ENCODE assay signal across 9 mouse cellular contexts in genomic region chr1:24302674-24303073, GRCm38 (mm10).
A peak's percentile ranks its signal among the peaks of the same experiment; 100 is the strongest.
DNase-seq lines count a peak whose midpoint lies in the region; ATAC-seq and TF ChIP-seq lines count a peak whose summit lies in the region.
"Had no signal": no experiment of that assay in that cellular context is flagged by ENCODE, and none has a peak within 500 bp of the region (broad histone marks: within the 10 kb centered on the region; RNA-seq: fewer than 3 reads in every experiment).

No protein-coding gene starts in this region.

- no peak overlapping the region for H3K4me3 ChIP-seq in spleen, adult 2 months (ENCODE audit: extremely low read depth, insufficient read depth, insufficient read length)
- H3K4me3 ChIP-seq in forebrain, embryonic 15.5 days: no peak overlapping the region
- H3K4me3 ChIP-seq in limb, embryonic 11.5 days (ENCODE audit: low read depth, low read length): no peak overlapping the region
- H3K4me3 ChIP-seq in neural tube, embryonic 13.5 days: no peak overlapping the region
- H3K4me3 ChIP-seq: embryonic facial prominence, embryonic 12.5 days had no signal

- TF ChIP-seq CTCF in spleen, adult 2 months (IDR thresholded peaks at IDR 0.05; ENCODE audit: extremely low read depth, insufficient read depth, insufficient read length, insufficient replicate concordance): peak; percentile 17; the same call in 1 of the 2 replicates

- no peak for TF ChIP-seq POLR2A in spleen, adult 2 months (IDR thresholded peaks at IDR 0.05; ENCODE audit: low read depth, low read length)

- no peaks in the 10 kb centered on the region for H3K27me3 ChIP-seq in spleen, adult 2 months (ENCODE audit: control insufficient read depth, insufficient read depth, low read length)
- H3K27me3 ChIP-seq in forebrain, embryonic 15.5 days: no peaks in the 10 kb centered on the region
- H3K27me3 ChIP-seq in limb, embryonic 11.5 days (ENCODE audit: control insufficient read depth, insufficient read depth, low read length): no peaks in the 10 kb centered on the region
- H3K27me3 ChIP-seq in neural tube, embryonic 13.5 days: no peaks in the 10 kb centered on the region
- H3K27me3 ChIP-seq: embryonic facial prominence, embryonic 12.5 days had no signal

- H3K36me3 ChIP-seq in spleen, adult 2 months (ENCODE audit: control insufficient read depth, insufficient read depth, low read length): no peaks in the 10 kb centered on the region
- no peaks in the 10 kb centered on the region for H3K36me3 ChIP-seq in forebrain, embryonic 15.5 days
- no peaks in the 10 kb centered on the region for H3K36me3 ChIP-seq in limb, embryonic 11.5 days (ENCODE audit: control insufficient read depth, insufficient read depth, low read length)
- no peaks in the 10 kb centered on the region for H3K36me3 ChIP-seq in neural tube, embryonic 13.5 days
- H3K36me3 ChIP-seq: embryonic facial prominence, embryonic 12.5 days had no signal

- 24% methylated on average over 8 of the region's 8 CpGs for WGBS in spleen, adult 2 months
- WGBS in forebrain, embryonic 15.5 days: 14% methylated on average over 8 of the region's 8 CpGs
- WGBS in limb, embryonic 11.5 days: 15% methylated on average over 8 of the region's 8 CpGs
- WGBS in neural tube, embryonic 13.5 days: 11% methylated on average over 8 of the region's 8 CpGs

- ATAC-seq in forebrain, embryonic 15.5 days (replicated peaks): peak; percentile 89
- no peak for ATAC-seq in limb, embryonic 11.5 days (ENCODE audit: insufficient number of reproducible peaks, low FRiP score, low TSS enrichment, low read depth)
- peak; percentile 80 for ATAC-seq in neural tube, embryonic 13.5 days (ENCODE audit: low read depth)
- ATAC-seq in megakaryocyte, adult 5-6 weeks (ENCODE audit: poor library complexity, severe bottlenecking): no peak

- H3K27ac ChIP-seq in spleen, adult 2 months (ENCODE audit: insufficient read depth, low read length): no peak overlapping the region
- H3K27ac ChIP-seq in forebrain, embryonic 15.5 days (replicated peaks): no peak overlapping the region
- H3K27ac ChIP-seq in limb, embryonic 11.5 days (replicated peaks; ENCODE audit: low read depth, low read length): no peak overlapping the region
- H3K27ac ChIP-seq in neural tube, embryonic 13.5 days (replicated peaks): no peak overlapping the region
- H3K27ac ChIP-seq: embryonic facial prominence, embryonic 12.5 days had no signal

- DNase-seq in spleen, adult 2 months (ENCODE audit: low read depth in 1 of 2, low spot score in 2 of 2): no peak
- DNase-seq in spleen, postnatal 4 days (ENCODE audit: low spot score in 2 of 2): no peak
- DNase-seq in cerebellum, adult 11 months: peak; percentile 13
- peak; percentile 46 for DNase-seq in kidney, adult 18-20 months
- DNase-seq in limb, embryonic 11.5 days (ENCODE audit: low spot score): peak; percentile 84

- no peaks in the 10 kb centered on the region for H3K4me1 ChIP-seq in spleen, adult 2 months (ENCODE audit: control insufficient read depth, insufficient read depth, insufficient read length)
- H3K4me1 ChIP-seq in forebrain, embryonic 15.5 days: peaks cover 3% of the 10 kb centered on the region; the same call in 1 of the 2 replicates
- H3K4me1 ChIP-seq in limb, embryonic 11.5 days (ENCODE audit: control insufficient read depth, insufficient read depth, low read length): no peaks in the 10 kb centered on the region
- H3K4me1 ChIP-seq in neural tube, embryonic 13.5 days (replicated peaks): 0 out of 2 replicates have a peak, but pooled peaks cover 6% of the 10 kb centered on the region
- H3K4me1 ChIP-seq: embryonic facial prominence, embryonic 12.5 days had no signal

- H3K9ac ChIP-seq in forebrain, embryonic 15.5 days (replicated peaks): no peak overlapping the region
- no peak overlapping the region for H3K9ac ChIP-seq in limb, embryonic 11.5 days (ENCODE audit: low read length)
- peak overlapping the region; percentile 22; the same call in 1 of the 2 replicates for H3K9ac ChIP-seq in neural tube, embryonic 13.5 days
- H3K9ac ChIP-seq: embryonic facial prominence, embryonic 12.5 days had no signal

- no peak overlapping the region for H3K4me2 ChIP-seq in forebrain, embryonic 15.5 days (replicated peaks)
- H3K4me2 ChIP-seq in limb, embryonic 11.5 days (ENCODE audit: low read depth, severe bottlenecking): no peak overlapping the region
- no peak overlapping the region for H3K4me2 ChIP-seq in neural tube, embryonic 13.5 days
- H3K4me2 ChIP-seq: embryonic facial prominence, embryonic 12.5 days had no signal

- H3K9me3 ChIP-seq in forebrain, embryonic 15.5 days: 0 out of 2 replicates have a peak, but pooled peaks cover 3% of the 10 kb centered on the region
- no peaks in the 10 kb centered on the region for H3K9me3 ChIP-seq in limb, embryonic 11.5 days (ENCODE audit: control insufficient read depth, low read length)
- H3K9me3 ChIP-seq in neural tube, embryonic 13.5 days: no peaks in the 10 kb centered on the region
- H3K9me3 ChIP-seq: embryonic facial prominence, embryonic 12.5 days had no signal

Comparison
In these comparisons a context has a peak if more than half of its experiments do, and no peak if none do; other contexts are left out.
1. DNase-seq: peak in cerebellum, adult 11 months (single experiment), kidney, adult 18-20 months (single experiment) and limb, embryonic 11.5 days (single experiment); none in spleen, adult 2 months (0 of 2) and spleen, postnatal 4 days (0 of 2).
2. ATAC-seq: peak in forebrain, embryonic 15.5 days (single experiment) and neural tube, embryonic 13.5 days (single experiment); none in limb, embryonic 11.5 days (single experiment) and megakaryocyte, adult 5-6 weeks (single experiment).